Mouse (Mus musculus) kidney, adult 2 months (tissue): Measurements from ENCODE around the gene Ptprm.

Experiments
- CTCF ChIP-seq: fragments of 200-500 bp; conservative IDR thresholded peaks from 2 replicates; pipeline ENCODE4 v1.5.1; 2011; ENCODE audit warnings: low read depth, mild to moderate bottlenecking, control low read depth, low read length, moderate library complexity, mixed read lengths; ENCODE audit not compliant: insufficient read depth, insufficient read length
- POLR2A ChIP-seq: fragments of 200-500 bp; IDR thresholded peaks from one replicate; pipeline ENCODE4 v1.6.1; 2011; ENCODE audit warnings: low read depth, low read length, control low read depth

- TF ChIP-seq CTCF (no peak), POLR2A (no peak)
Measured at GRCm38 (mm10) chr17:66813346-66813745, 540.9 kb downstream of the Ptprm start.
